Mouse (Mus musculus): ENCODE data around the gene Cdiptos.

Gene Cdiptos

DNA sequence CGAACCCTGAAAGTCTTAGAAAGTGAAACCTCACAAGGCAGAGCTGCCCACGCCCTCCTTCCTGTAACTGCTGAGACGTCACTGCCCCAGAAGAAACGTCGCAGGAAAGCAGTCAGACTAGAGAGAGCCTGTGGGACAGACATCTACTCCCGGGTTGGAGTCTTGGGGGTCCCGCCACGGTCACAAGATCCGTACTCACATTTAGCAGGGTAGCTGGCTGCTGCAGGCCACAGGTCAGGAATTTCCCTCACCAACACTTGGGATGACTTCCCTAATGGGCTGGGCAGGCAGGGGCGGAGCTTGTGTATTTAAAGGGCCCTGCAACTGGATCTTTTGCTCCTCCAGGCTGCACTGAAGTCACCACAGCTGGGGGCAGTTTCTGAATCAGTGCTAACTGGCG, 38.4 kb upstream of the Cdiptos start, which contains the start of gene Mvp:
TSS of gene Mvp (minus strand) at position 302 of the 400 bp plus-strand sequence.
- peak in 1 of 2 experiments; percentile 13 for DNase-seq (ENCODE audit: low spot score in 2 of 2)

DNA sequence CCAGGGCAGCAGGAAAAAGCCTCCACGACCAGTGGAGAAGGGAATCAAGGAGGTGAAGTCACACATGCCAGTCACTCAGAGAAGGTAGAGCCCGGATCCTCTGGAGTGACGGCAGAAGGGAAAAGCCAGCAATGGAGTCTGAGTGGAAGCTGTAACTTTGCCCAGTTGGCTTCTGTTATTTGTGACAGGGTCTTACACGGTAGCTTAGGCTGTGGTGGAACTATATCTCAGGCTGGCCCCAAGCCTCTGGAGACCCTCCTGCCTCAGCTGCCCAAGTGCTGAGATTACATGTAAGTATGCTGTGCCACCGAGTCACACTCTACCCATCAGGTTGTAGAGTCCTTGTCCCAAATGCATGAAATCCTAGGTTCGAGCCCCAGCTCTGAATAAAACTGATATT, 37.5 kb upstream of the Cdiptos start:
- DNase-seq (ENCODE audit: low spot score in 2 of 2), result no peak

DNA sequence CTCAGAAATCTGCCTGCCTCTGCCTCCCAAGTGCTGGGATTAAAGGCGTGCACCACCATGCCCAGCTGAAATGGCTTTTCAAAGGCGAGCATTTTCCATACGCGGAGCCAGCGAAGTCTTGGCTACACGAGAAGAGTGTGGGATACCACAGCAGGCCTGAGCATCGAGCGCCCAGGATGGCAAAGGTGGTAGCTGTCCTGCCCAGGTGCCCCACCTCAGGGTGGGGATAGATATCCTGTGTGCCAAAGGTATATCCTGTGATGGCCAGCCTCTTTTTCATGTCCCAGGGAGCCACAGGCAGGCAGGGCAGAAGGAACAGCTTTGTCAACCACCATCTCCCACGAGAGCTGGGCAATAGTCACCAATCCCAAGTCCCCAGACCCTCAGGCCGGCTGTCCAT, 36.9 kb upstream of the Cdiptos start:
- DNase-seq (ENCODE audit: low spot score in 2 of 2), result no peak

DNA sequence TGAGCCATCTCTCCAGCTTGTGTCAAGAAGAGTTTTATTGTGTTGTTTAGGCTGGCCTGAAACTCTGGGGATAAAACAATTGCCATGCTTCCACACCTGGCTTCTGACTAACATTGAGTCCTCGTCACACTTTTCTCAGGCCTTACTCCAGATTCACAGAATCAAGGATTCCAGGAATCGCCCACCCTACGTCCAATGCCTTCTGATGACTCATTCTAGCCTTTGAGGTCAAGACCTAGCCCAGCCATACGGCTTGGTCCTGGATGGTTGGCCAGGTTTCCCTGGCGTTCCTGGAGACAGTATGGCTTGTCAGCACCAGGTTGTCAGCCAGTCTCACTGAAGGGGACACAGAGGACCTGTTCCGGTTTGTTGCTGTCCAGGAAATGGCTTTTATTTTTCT, 36.5 kb upstream of the Cdiptos start:
- DNase-seq (ENCODE audit: low spot score in 2 of 2), result no peak

DNA sequence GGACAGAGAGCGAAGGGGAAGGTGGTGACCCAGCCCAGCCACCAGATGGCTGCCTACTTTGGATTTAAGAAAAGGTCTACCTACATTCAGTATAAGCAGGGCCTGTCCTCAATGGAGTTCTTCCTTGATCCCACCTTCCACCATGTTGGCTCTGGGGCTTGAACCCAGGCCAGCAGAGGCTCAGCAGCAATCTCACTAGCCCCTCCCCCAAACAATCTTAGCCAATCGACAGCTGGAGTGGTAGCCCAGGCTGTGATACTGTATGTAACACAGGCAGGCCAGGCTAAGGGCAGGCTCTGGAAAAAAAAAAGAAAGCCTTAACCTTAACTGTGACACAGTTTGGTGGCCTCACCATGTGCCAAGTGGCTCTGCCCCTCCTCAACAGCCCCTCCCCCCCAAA, 35.8 kb upstream of the Cdiptos start:
- DNase-seq (ENCODE audit: low spot score in 2 of 2), result no peak

DNA sequence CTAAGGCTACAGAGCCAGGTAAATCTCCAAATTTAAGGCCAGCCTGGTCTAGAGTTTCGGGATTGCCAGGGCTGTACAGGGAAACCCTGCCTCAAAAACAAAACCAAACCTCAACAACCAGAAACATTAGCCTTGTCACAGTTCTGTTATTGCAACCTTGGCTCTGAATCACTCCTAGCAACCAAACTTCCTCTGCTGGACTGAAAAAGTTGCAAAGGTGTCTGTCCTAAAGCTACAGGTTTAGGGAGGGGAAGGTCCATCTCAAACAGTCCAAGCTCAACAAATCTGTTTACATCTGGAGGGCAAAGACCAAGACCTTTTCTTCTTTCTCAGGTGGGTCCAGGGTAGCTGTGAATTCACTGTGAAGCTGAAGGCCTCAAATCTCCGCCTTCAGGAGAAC, 35.2 kb upstream of the Cdiptos start:
- no peak for DNase-seq (ENCODE audit: low spot score in 2 of 2)

DNA sequence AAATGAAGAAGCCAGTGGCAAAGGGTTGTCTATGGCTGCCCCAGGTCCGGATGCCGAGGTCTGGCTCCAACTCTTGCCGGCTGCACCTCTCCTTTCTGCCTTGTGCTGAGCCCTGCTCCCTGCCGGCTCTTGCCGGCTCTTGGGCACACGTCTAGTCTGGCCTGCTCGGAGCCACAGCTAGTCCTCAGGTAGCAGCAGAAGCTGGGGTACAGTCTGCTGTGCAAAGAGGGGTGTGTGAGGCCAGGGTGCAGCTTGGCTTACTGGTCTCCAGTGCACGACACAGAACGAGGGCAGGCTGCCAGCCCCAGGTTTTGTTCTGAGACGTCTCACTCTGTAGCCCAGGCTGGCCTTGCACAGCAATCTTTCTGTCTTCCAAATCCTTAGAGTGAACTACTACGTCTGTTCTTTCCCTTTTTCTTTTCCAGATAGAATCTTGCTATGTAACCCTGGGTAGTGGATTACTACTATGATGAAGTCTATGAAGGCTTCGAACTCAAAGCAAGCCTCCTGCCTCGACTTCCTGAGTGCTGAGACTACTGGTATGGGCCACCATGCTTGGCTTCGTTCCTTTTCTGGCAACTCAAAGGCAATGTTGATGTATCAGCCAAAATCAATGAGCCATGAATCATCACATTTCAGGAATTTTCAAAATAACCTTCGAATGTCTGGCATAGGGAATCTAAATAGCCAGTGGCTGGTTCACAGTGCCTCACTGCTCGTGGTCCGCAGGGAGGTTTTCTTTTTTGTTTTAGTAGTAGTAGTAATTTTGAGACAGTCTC, 33.6 kb upstream of the Cdiptos start:
- no peak for DNase-seq (ENCODE audit: low spot score in 2 of 2)

DNA sequence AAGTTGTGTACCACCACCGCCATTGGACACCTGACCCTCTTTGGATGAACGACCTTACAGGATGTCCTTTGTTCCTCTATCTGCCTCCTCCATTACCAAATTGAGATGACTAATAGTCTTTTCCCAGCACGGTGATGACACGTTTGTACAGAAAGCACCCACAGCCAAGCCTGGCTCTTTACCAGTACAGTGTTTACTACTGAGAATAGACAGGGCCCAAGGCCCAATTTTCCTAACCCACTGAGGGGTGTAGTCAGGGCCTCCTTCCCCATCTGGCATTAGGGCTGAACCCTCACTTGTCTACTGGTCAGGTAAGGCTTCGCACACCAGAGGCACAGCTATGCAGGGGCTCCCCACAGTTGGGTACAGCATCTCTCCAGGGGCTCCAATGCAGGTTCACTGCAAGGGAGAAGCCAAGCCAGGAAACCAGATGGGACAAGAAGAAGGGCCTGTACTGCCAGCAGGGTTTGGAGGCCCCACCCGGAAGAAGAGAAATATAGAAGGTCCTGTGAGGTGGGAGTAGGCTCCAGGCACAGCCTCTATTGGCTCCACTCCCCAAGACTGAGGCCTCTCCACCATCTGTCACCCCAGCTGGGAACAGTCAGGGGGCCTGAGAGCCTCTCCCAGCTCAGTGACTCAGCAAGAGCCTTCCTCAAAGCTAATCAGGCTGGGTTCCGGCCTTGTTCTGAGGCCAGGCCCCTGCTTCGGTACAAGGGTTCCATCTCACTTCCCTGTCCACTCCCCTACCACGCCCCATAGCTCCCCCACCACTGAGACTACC, 32.5 kb upstream of the Cdiptos start:
- DNase-seq (ENCODE audit: low spot score in 2 of 2), result peak; percentile 83 to 85

DNA sequence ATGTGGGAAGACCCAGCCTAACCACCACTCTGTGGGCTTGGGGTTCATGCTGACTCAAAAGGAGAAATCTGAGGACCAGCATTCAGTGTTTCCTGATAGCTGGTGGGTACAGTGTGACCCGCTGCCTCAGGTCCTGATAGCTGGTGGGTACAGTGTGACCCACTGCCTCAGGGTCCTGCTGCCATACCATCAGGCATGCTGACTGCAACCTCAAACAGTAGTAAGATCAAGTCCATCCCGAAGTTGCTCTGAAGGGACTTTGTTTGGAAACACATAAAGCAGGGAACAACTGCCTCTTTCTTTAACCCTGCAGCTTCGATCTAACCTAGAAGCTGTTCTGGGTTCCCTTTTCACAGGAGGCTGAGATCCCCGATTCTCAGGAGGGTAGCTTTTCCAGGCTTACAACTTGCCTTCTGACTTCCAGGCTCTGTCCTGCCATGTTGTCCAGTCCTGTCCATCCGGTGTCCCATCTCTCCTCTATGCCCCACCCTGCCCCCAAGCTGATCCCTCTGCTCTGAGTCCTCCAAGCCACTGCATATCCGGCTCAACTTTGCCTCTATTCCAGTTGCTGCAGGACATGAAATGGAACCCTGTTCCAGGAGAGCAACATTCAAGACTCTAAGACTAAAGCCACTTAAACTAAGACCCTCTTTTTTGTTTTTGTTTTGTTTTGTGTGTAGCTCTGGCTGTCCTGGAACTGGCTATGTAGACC, 31.6 kb upstream of the Cdiptos start:
- no peak for DNase-seq (ENCODE audit: low spot score in 2 of 2)

DNA sequence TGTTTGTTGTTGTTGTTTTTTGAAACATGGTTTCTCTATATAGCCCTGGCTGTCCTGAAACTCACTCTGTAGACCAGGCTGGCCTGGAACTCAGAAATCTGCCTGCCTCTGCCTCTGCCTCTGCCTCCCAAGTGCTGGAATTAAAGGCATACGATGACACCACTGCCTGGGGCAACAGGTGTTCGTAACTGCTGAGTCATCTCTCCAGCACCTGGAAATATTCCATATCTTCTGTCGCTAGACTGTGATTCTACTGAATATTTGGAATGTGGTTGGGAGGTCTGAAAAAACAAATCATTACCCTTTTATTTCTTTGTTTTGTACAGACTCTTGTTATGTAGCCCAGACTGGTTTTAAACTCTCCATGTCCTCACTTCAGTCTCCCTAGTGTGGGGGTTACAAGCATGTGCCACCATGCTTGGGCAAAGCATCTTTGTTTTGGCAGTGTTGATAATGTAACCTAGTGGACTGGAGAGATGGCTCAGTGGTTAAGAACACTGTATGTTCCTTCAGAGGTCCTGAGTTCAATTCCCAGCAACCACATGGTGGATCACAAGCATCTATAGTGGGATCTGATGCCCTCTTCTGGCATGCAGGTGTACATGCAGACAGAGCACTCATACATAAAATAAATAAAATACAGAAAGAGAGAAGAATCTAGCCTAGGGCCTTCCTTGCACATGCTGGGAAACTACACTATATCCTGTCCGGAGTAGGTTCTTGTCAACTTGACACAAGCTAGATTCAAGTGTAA, 28.4 kb upstream of the Cdiptos start:
- no peak for DNase-seq (ENCODE audit: low spot score in 2 of 2)

DNA sequence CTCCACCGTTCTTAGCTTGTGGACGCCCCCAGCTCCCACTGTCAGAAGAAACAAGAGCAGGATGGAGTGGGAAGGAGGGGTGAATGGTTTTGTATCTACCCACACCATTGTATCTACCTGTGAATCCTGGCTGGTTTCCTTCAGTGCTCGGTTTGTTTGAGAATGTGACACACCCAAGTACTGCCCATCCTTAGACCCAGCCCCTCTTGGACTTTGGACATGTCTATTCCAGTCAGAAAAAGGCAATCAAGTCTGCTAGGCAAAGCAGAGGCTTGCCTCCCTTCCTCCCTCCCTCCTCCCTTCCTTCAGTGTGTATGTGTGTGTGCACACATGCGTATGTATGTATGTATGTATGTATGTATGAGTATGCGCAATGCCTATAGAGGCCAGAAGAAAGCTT, 27.7 kb upstream of the Cdiptos start:
- DNase-seq (ENCODE audit: low spot score in 2 of 2), result no peak

DNA sequence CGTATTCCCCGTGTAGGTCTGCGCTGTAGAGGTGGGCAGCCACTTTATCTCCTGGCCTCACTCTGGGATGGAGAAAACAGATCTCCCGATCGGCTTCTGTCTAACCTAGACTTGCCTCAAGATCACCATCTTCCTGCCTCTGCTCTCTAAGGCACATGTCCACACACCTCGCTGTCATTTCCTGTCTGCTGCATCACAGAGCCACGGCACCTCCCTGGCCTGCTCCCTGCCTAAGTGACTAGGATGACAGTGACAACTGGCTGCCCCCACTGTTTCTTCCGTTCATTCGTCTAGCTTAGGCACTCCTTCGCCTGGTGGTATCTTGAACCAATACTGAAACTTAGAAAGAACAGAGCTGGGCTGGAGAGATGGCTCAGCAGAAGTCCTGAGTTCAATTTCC, 23.7 kb upstream of the Cdiptos start:
- DNase-seq (ENCODE audit: low spot score in 2 of 2), result no peak

DNA sequence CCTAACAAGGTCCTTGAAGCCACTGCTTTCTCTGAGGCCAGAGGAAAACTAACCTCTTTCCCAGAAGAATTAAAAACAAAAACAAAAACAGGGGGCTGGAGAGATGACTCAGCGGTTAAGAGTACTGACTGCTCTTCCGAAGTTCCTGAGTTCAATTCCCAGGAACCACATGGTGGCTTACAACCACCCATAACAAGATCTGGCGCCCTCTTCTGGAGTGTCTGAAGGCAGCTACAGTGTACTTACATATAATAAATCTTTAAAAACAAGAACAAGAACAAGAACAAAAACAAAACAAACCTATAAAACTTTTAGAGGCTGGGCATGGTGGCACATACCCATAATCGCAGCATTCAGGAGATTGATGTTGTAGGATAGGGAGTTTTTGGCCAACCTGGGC, 20.6 kb upstream of the Cdiptos start:
- DNase-seq (ENCODE audit: low spot score in 2 of 2), result no peak

DNA sequence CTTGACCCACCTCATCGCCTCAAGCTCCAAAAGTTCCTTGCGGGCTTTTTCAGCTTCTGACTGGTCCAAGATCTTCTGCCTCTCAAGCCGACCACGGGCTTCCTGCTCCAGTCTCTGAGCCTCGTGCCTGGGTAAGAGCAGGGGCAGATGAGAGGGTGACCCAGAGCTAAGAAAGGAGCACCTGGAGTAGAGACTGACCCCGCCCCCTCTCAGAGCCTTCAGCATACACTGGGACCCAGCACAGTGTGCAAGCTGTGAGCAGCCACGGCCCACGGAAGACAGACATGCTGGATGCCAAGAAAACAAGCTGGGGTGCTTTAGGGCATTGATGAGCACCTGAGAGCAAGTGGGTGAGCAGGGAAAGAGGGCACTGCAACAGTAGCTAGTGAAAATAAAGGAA, 12.9 kb upstream of the Cdiptos start:
- no peak for DNase-seq (ENCODE audit: low spot score in 2 of 2)

DNA sequence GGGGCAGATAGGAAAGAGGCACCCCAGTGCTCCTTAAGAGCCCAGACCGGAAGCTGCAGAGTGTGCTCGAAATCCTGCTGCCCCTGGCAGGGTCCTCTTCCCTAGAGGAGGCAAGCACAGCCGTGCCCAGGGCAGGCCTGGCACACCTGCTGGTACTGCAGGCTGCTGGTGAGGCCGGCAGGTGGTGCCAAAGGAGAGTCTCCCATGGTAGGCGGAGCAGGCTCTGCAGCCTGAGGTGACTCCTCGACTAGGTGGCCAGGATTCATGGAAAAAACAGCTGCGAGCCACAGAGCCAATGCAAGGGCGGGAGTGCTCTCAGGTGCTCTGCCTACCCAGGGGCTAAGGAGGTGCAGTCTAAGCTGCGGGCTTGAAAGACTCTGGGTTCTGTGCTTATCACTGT, 10.4 kb upstream of the Cdiptos start:
- peak; percentile 45 to 46 for DNase-seq (ENCODE audit: low spot score in 2 of 2)

DNA sequence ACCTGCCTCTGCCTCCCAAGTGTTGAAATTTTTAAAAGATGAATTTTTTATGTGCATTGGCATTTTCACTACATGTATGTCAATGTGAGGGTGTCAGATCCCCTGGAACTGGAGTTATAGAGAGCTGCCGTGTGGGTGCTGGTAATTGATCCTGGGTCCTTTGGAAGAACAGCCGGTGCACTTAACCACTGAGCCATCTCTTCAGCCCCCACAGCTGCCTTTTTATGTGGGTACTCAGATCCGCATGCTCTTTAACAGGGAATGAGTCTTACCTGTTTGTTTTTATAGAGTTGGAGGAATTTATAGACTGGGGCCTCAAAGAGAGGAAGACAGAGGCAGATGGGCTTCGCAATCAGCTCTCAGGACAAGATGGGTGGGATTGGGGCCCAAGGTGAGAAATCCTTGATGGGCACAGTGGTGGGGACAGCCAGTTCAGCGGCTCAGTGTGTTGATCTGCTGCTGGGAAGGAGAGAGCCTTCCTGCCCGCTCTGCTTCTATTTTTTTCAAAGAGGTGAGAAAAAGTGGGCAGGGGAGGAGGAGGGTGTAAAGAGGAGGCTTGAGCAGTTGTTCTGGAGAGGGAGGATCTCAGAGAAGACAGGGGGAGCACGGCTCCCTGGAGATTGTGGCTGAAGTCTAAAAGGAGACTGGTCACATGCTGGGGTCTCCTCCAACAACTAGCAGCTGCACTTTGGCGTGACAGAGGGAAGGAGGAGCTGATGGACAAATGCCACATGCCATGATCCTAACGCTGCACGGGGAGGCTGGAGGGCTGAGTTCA, 9.0 kb upstream of the Cdiptos start:
- DNase-seq (ENCODE audit: low spot score in 2 of 2), result peak; percentile 59 to 62

DNA sequence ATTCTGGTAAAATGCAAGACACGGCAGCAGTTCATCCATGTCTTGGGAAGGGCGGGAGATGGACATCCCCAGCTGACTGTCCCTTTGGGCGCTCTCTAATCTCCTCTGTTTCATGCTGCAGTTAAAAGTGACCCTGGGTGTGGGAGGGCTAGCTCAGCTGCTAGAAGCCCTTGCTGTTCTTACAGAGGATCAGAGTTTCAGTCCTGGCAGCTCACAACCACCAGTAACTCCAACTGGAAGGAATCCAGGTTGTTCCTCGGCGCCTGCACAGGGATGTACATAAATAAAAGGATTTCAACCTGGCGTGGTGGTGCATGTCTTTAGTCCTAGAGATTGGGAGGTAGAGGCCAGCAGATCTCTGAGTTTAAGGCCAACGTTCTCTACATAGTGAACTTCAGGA, 7.2 kb upstream of the Cdiptos start:
- DNase-seq (ENCODE audit: low spot score in 2 of 2), result no peak

DNA sequence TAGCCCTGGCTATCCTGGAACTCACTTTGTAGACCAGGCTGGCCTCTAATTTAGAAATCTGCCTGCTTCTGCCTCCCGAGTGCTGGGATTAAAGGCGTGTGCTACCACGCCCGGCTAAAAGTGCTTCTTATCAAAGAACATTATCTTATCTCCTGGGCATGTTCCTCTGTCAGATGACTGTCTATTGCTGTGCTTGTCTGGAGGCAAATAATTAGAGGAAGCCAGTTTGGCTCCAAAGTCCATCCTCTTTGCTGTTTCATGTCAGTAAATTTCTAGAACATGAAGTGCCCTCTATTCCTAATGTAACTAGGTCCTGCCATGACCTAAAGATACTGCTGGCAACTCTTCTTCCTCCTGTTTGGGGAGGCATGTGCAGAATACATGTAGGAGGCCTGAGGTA, 6.2 kb upstream of the Cdiptos start:
- DNase-seq (ENCODE audit: low spot score in 2 of 2), result no peak

DNA sequence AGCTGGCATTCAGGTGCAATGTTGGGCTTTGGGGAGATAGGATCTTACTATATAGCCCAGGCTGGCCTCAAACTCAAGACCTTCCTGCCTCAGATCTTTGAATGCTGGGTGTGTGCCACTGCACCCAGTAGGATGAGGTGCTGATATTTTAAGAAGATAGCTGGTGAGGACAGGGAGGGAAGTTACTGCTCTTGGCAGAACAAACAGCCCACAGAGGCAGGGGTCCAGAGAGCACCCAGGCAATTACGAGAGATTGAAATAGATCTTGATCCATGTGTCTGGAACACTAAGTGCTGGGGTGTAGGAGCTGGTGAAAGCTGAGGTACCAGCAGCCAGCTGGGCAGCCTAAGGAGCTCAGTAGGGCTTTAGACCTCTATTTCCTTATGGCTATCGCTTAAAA, 5.7 kb upstream of the Cdiptos start:
- no peak for DNase-seq (ENCODE audit: low spot score in 2 of 2)

DNA sequence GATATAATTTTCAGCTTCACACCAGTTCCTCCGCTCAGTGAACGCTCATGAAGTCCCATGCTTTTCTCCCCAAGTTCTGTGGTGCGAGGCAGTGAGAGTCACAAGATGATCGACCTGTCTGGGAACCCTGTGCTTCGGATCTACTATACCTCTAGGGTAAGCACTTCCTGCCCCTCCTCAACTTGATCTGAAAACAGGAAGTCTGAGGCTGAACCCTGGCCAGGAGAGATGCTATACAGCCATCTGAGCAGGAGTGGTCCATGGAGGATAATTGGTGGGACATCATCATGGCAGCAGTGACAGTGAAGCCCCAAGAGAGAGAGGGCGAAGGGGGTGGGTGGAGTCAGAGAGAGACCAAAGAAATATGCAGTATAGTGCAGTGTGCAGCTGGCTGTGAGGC, 2.9 kb upstream of the Cdiptos start:
- no peak for DNase-seq (ENCODE audit: low spot score in 2 of 2)

DNA sequence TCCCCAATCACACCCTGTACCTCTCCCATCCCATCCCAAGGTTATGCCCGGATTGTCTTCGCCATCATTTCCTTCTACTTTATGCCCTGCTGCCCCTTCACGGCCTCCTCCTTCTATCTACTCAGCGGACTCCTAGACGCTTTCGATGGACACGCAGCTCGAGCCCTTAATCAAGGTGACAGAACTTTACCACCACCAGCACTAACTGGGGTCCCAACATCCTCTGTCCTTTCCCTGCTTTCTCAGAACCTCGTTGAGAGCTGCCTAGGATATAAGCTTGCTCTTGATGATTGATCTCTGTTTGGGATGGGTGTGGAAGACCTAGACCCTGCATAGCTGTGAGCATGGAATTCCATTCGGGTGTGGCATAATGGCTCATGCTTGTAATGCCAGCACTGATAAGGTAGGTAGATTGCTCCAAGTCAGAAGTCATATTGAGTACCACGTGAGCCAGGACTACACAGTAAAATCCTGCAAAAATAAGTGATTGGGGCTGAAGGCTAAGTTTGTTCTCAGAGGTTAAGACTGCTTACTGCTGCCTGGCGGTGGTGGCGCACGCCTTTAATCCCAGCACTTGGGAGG, 1.1 kb upstream of the Cdiptos start:
- DNase-seq (ENCODE audit: low spot score in 2 of 2), result no peak

DNA sequence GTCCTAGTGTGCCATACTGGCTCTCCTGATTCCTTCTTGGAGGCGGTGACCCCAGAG, 177 bp downstream of the Cdiptos start, which contains the start of gene Cdipt:
TSS of gene Cdipt (plus strand) at position 22 of the 57 bp plus-strand sequence.
- no peak for DNase-seq (ENCODE audit: low spot score in 2 of 2)
